Mouse (Mus musculus): ENCODE results near the gene Cyfip2.

DNA sequence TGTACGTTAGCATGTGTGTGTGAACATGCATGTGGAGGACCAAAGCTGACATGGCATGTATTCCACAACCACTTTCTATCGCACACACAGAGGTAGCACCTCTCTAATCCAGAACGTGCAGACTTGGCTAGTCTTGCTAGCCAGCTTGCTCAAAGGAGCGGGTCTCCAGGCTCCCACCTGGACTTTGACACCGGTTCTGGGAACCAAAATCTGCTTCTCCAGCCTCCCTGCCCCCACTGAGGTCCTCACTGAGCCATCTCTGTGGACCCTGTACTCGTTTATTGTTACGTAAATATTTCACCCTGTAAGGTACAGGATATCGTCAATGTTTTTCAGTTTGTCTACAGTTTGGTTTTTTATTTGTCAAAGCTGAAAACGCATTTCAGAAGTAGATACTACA lies 10.2 kb downstream of the Cyfip2 start:
- TF ChIP-seq CTCF (IDR thresholded peaks at IDR 0.05; ENCODE audit: extremely low read depth, insufficient read depth, low read length) = no peak
- no peak for TF ChIP-seq POLR2A (IDR thresholded peaks at IDR 0.05; ENCODE audit: extremely low read depth, insufficient read depth, low read length)
